Mouse (Mus musculus): ENCODE data around the gene Mrps35.

DNA sequence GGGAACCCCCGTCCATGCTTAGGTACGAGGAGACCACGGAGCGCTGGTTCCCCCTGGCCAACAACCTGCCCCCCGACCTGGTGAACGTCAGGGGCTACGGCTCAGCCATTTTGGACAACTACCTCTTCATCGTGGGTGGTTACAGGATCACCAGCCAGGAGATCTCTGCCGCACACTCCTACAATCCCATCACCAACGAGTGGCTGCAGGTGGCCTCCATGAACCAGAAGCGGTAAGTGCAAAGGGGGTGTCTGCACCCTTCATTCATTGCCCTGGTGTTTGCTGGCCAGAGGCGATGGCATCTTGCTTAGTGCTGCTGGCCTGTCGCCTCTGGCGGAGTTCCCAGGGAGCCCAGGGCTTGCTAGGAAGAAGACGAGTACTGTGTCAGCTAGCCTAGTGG, 49.6 kb downstream of the Mrps35 start:
- no peak for TF ChIP-seq CTCF (IDR thresholded peaks at IDR 0.05; ENCODE audit: control insufficient read depth, insufficient read depth, insufficient replicate concordance, low read depth, low read length)
- no peak for TF ChIP-seq POLR2A (IDR thresholded peaks at IDR 0.05; ENCODE audit: control insufficient read depth, low read depth, low read length)
